Mouse (Mus musculus) olfactory bulb, adult 2 months (tissue): ENCODE results near the gene Zdhhc20.
"Not testable (repeated sequence)": the region's sequence is repeated elsewhere in the genome, so short reads cannot be mapped to it uniquely, and the experiment has no call there.

Source experiments
- CTCF ChIP-seq: fragments of 200-500 bp; IDR thresholded peaks from 2 replicates; pipeline ENCODE4 v1.5.1; 2012; ENCODE audit warnings: low read depth, mild to moderate bottlenecking, low read length, moderate library complexity; ENCODE audit not compliant: insufficient read depth
- POLR2A ChIP-seq: fragments of 200-500 bp; IDR thresholded peaks from 2 replicates; pipeline ENCODE4 v1.6.1; 2012; ENCODE audit warnings: mild to moderate bottlenecking, low read depth, low read length, moderate library complexity; ENCODE audit not compliant: insufficient read depth

DNA sequence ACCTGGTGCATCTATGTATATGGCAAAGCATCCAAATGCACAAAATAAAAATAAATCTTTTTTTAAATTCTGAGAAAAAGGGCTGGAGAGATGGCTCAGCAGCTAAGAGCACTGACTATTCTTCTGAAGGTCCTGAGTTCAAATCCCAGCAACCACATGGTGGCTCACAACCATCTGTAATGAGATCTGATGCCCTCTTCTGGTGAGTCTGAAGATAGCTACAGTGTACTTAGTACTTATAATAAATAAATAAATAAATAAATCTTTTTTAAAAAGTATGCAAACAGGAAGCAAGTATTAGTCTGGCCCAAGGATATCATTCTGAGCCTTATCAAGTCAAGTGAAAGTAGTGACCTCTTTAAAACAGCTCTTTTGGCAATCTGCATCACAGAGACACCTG, 34.0 kb downstream of the Zdhhc20 start:
- TF ChIP-seq CTCF, POLR2A: not testable (repeated sequence)
